Comparison of ENCODE assay signal across 22 mouse cellular contexts in the genomic region with DNA sequence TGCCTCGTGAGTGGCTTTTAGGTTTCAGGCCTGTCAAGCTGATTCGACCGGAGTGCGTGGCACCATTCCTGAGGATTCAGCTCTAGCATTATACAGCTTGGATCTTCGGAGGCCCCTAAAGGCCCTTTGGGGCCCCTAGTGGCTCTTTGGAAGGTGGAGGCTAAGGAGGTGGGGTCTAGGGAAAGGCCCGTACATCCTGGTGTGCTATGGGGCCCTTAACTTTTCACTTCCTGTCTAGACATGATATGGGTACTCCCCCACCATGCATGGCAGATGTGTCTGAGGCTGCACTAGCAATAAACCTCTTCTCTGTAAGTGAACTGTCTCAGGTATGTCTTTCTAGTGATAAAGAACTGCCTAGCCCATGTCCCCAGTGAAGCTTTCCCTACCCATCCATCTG. TPM values are rescaled to one million over a fixed set of nuclear protein-coding genes. Genes with fewer than 3 reads are reported as not detected.
DNase-seq lines count a peak whose midpoint lies in the region; ATAC-seq lines count a peak whose summit lies in the region.
"Had no signal": no experiment of that assay in that cellular context is flagged by ENCODE, and none has a peak within 500 bp of the region (broad histone marks: within the 10 kb centered on the region; RNA-seq: fewer than 3 reads in every experiment).

No protein-coding gene starts in this region.

- intact Hi-C loops in gastrocnemius, postnatal 36 days (cut with DNase I): no loop called here

- DNase-seq in thymus, postnatal 0 days (ENCODE audit: low spot score): peak; percentile 13
- DNase-seq in thymus, postnatal 36 days: no peak
- DNase-seq in CD4-positive helper T cell, adult 2 months (ENCODE audit: low read depth, low spot score): peak; percentile 29
- DNase-seq in ZHBTc4 (ENCODE audit: low read depth, low spot score): peak; percentile 53
- no peak for DNase-seq in cerebellum, adult 11-12 months
- no peak for DNase-seq in adrenal gland, postnatal 36 days
- DNase-seq in gastrocnemius, postnatal 36 days: no peak
- DNase-seq: adrenal gland, adult 8-10 months; cerebellum, adult 9-10 months; embryo, embryonic 11 days; gastrocnemius, postnatal 14 days; heart, adult 18-20 months; heart, postnatal 4 days; kidney, adult 2 months; kidney, postnatal 4 days; layer of hippocampus, postnatal 36 days; liver; lung, adult 2 months; lung, postnatal 10 days had no signal

- 0 out of 2 replicates have a peak, but pooled peaks have one; percentile 33 for ATAC-seq in neutrophil, adult 5-6 weeks (ENCODE audit: extremely low read depth, insufficient number of reproducible peaks, low FRiP score, poor library complexity, severe bottlenecking)
- ATAC-seq: forebrain, embryonic 14.5 days; midbrain, embryonic 16.5 days had no signal

RNA-seq across cellular contexts. Expression of a gene that starts 44.6 kb away (rescaled TPM):
- polyA plus RNA-seq in thymus, postnatal 0 days (2015; fragmentation: Nextera tagmentation; extraction: Ambion mirVana): 596 and 599 TPM in 2 replicates
- total RNA-seq in neutrophil, adult 5-6 weeks (2017): 68.0 and 85.9 TPM in 2 replicates
- 100 to 1,000 TPM; 203 to 216 TPM for total RNA-seq in adrenal gland, postnatal 36 days (2021)
- 100 to 1,000 TPM; 100 to 105 TPM for total RNA-seq in gastrocnemius, postnatal 36 days (2021)

Comparison
In these comparisons a context has a peak if more than half of its experiments do, and no peak if none do; other contexts are left out.
1. DNase-seq: peak in thymus, postnatal 0 days (single experiment), CD4-positive helper T cell, adult 2 months (single experiment) and ZHBTc4 (single experiment); none in thymus, postnatal 36 days (0 of 2), cerebellum, adult 11-12 months (single experiment), adrenal gland, postnatal 36 days (0 of 2) and gastrocnemius, postnatal 36 days (0 of 2).